Mouse (Mus musculus): ENCODE measurements around the gene Zfp322a.

GRCm38 (mm10) chr13:23310036-23310435 is 59.0 kb downstream of the Zfp322a start:
- TF ChIP-seq GATA1 (IDR thresholded peaks at IDR 0.05; ENCODE audit: low read length) (no peak), TAL1 (IDR thresholded peaks at IDR 0.05; ENCODE audit: low read length) (no peak)
